Mouse (Mus musculus) kidney, adult 9 months (tissue): ENCODE results near the gene Arsb.
A peak's percentile ranks its signal among the peaks of the same experiment; 100 is the strongest.

Experiments
- DNase-seq: peaks from one replicate; pipeline ENCODE4 v3.0.0; 2022

Arsb gene

GRCm38 (mm10) chr13:93771588-93772278 lies at the start of gene Arsb:
Gene Arsb, plus strand, starts transcription at chr13:93771630.
- peak; percentile 91 for DNase-seq

GRCm38 (mm10) chr13:93721916-93722315 lies 49.5 kb upstream of the Arsb start:
- DNase-seq: no peak

DNA sequence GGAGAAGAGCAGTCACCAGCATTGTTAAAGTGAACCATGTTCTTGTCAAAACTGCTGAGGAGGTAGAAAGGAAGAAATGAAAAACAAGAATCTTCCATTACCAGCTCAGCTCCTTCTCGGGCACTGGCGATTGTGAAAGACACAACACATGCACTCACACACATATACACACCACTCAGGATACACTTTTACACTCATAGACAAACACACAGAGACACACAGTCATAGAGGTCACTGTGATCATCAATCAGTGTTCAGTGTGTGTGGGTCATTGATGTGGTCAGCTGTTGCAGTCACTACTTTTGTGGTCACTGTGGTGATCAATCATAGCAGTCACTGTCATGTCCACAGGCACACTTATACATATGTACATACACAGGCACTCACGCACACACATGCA lies 48.0 kb upstream of the Arsb start:
- DNase-seq: no peak

DNA sequence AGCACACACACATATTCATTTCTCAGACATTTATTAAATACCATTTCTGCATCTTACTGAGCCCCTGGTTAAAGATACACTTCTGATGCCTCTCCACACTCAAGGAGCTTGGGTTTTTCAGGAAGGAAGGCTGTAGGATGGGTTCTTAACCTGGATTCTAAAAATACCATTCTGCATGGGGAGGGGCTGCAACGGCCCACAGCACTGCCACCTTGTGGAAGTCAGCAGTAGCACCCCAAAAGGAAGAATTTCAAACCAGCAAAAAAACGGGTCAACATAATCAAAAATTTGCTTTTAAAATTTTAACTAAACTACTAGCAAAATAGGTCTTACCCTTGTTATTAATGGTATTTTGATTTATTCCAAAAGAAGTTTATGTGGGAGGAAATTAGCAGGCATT lies 47.2 kb upstream of the Arsb start:
- no peak for DNase-seq

- no peak for DNase-seq
These were observed 36.2 kb upstream of the Arsb start for GRCm38 (mm10) chr13:93735131-93735636.

- DNase-seq: no peak
These were observed 27.3 kb upstream of the Arsb start for GRCm38 (mm10) chr13:93744118-93744517.

- no peak for DNase-seq
These were observed 18.6 kb upstream of the Arsb start for GRCm38 (mm10) chr13:93752597-93753400.

DNA sequence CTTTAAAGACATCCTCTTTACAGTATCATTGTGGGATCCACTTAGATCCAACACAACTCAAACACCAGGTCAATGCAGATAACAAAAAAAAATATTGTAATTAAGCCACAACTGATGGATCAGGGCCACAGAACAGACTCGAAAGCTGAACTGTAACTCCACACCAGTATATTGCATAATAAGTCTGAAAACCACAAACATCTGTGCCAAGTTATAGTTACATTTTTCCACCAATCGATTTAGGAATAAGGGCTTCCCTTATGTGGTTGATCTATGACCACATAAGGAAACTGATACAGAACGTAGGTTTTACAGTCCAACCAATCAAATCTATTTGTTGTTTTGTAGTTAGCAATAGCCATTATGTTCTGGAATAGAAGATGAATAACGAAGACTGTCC lies 16.3 kb upstream of the Arsb start:
- no peak for DNase-seq

- DNase-seq: no peak
These were observed 14.8 kb upstream of the Arsb start for GRCm38 (mm10) chr13:93756674-93757073.

DNA sequence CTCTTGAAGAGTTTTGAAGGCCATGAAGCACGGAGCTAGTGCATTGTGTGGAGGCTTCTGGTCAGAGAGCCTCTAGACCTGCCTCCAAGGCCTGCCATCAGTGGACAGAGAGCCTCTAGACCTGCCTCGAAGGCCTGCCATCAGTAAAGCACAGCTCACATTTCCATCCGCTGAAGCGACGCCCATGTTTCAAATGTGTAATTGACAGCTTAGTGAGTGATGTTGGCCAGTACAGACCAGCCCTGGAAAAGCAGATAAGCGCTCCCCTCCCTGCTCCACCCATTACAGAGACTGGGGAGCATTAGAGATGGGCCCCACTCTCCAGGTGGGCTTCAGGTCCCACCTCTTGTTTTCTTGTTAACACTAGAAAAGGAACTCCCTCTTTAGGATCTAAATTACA lies 13.9 kb upstream of the Arsb start:
- DNase-seq: no peak

- DNase-seq: no peak
These were observed 13.1 kb upstream of the Arsb start for GRCm38 (mm10) chr13:93758149-93758898.

- no peak for DNase-seq
These were observed 9.6 kb upstream of the Arsb start for GRCm38 (mm10) chr13:93761831-93762230.

DNA sequence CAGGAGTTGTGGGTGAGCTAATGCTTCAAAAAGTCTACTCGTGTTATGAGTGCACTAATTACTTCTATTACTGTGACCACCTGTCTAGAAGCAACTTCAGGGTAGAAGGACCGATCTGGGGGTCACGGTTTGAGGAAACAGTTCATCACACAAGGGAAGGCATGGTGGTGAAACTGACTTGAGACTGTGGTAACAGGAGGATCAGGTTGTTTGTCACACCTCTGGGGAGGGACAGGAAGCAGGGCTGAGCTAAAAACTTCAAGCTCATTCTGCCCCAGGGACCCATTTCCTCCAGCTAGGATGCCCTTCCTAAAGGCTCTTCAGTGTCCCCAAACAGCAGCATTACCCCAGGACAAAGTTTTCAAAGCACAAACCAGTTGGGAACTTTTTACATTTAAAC lies 8.6 kb upstream of the Arsb start:
- no peak for DNase-seq

DNA sequence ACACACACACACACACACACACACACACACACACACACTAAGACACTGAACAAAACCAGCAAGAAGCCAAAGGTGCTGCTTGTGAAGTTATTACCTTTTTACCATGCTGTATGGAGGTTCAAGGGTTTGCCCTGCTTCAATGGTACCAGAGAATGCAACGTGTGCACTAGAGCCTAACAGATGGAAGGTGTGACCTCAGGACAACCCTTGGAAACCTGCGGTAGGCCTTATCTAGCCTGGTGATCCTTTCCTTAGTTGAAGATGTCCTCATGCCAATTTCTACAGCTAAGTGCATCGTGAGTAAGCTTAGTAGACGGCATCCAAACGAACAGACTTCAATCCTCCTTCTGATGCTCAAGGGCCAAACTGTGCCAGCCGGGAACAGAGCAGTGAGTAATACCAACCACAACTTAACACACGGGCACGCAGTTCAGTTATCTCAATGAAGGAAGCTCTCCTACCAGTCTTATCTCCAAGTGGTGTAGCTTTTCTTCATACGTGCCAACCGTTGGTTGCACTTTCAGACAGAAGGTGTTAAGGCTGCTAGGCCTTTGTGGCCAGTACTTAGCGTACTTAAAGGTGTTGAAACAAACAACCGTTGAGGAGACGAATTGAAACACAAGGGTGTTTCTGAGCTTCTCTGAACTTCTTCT lies 7.0 kb upstream of the Arsb start:
- DNase-seq: no peak

DNA sequence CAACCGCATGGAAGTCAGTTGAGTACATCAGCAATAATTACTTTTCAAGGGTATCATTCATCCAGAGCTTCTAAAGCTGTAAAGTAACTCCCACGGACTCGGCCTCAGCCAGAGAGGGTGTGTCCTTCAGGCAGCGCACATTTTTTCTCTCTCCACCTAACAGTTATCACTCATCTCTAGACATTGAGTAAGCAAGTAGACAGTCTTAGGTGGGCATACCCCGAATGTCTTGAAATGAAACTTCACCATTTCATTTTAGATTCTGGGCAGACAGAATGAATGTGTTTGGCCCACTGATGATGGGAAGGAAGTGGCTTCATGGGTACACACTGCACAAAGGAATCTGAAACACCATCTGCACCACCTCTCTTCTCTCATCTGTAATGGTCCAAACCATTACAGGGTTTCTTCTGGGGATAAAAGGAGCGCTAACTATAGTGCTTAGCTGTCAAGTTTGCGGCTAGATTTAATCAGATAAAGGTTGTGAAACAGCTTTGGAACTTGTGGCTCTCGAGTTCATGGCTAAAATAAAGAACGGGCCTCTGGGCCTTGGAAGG lies 321 bp upstream of the Arsb start:
- peak; percentile 17 for DNase-seq

- DNase-seq: no peak
These were observed 828 bp downstream of the Arsb start for GRCm38 (mm10) chr13:93772279-93772636.

GRCm38 (mm10) chr13:93772861-93773260 lies 1.4 kb downstream of the Arsb start:
- DNase-seq: no peak

DNA sequence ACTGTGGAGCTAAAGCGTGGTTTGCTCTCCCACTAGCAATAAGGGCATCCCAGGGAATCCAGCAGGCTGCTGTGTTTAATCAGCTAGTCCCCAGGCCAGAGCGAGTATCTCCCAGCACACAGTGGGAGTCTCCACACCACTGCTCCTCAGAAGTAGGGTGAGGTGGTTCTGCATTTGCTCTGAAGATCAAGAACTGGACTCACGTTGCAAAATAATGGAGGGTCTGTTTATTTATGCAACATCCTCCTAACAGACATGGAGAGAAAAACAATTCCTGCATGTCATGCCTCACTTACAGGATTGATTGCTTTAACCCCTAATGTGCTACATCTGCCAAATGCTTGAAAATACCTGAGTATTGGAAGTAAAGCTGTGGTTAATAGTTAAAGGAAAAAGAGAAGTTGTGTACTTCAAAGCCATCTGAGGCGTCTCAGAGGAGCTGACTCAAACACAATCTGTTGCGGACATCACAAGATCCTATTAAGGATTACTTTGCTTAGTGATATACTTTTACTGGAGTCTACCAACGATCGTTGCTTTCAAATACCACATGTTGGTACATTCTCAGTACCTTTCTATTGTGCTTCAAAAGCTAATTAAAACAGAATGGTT lies 2.4 kb downstream of the Arsb start:
- peak; percentile 67 for DNase-seq

DNA sequence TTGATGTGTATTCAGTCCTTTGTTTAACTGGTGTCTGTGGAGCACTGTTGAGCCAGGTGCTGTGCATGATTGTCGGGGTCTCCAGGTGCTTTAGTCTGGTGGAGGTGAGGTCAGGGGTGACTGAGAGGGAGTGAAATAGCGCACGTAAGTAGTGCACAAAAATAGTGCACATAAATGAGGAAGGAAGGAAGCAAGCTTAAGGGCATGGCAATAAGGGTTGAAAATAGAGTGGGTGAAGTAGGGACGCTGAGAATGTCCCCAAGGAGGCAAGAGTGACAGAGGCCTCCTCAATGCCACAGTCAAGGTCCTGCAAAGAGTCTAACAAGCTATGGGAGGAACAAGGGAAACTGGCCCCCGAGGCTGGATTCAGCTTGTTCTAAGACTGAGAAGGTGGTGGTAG lies 11.4 kb downstream of the Arsb start:
- DNase-seq: no peak

DNA sequence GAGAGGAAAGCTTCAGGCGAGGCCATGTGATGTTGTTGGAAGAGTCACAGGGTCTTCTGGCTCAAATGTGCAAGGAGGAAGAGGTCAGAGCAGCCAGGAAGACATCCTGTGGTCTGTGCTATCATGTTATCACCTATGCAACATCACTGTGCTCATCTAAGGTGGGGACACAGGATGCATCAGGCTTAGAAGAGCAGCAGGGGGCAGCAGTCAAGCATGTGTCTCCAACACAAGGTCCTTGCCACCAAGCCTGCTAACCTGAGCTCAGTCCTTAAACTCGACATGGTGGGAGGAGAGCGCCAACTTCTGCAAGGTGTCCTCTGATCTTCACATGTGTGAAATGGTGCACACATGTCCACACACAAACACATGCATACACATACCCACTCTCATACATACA lies 13.9 kb downstream of the Arsb start:
- no peak for DNase-seq

- no peak for DNase-seq
These were observed 14.6 kb downstream of the Arsb start for GRCm38 (mm10) chr13:93786051-93786450.

DNA sequence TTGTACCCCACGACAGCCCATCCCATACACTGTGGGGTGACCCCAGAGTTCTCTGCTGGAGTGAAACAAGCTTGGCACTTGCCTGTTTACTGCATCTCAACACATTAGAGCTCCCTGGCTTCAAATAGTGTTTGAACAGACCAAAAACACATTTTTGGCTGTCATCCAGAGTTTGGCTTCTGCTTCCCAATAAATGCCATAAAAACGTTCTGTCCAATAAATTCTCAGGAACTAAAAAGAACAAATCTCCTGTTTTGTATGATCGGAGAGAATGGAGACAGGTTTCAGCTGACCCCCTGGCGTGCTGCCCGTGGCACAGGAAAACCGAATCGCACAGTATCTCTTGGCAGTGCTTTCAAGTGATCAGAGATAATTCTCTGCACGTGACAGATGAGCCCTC lies 16.2 kb downstream of the Arsb start:
- DNase-seq: no peak
